8 mouse cellular contexts compared by ENCODE assay signal in genomic region chr9:67049836-67050235, GRCm38 (mm10). TPM values are rescaled to one million over a fixed set of nuclear protein-coding genes. Genes with fewer than 3 reads are reported as not detected.
DNase-seq lines count a peak whose midpoint lies in the region; ATAC-seq and TF ChIP-seq lines count a peak whose summit lies in the region.

No protein-coding gene starts in this region.

- H3K4me2 ChIP-seq in hindbrain, embryonic 11.5 days (replicated peaks; ENCODE audit: low read depth, low read length), result peak overlapping the region; percentile 93
- peak overlapping the region; percentile 74 for H3K4me2 ChIP-seq in midbrain, embryonic 11.5 days

- peaks cover 7% of the 10 kb centered on the region for H3K4me1 ChIP-seq in hindbrain, embryonic 11.5 days (replicated peaks; ENCODE audit: control insufficient read depth, insufficient read depth, low read length)
- H3K4me1 ChIP-seq in midbrain, embryonic 11.5 days (ENCODE audit: control insufficient read depth, insufficient read depth, low read length), result peaks cover 15% of the 10 kb centered on the region

- peak overlapping the region; percentile 73 for H3ac ChIP-seq in C2C12 (ENCODE audit: control insufficient read depth, insufficient read length, low read depth)

- no peaks in the 10 kb centered on the region for H3K9me3 ChIP-seq in hindbrain, embryonic 11.5 days (ENCODE audit: control insufficient read depth, low read length)
- no peaks in the 10 kb centered on the region for H3K9me3 ChIP-seq in midbrain, embryonic 11.5 days (ENCODE audit: control insufficient read depth, low read length)

- no peak for ATAC-seq in hindbrain, embryonic 11.5 days (ENCODE audit: low FRiP score)
- no peak for ATAC-seq in midbrain, embryonic 11.5 days (ENCODE audit: low FRiP score)

- H3K79me2 ChIP-seq in C2C12 (ENCODE audit: control insufficient read depth, insufficient read depth), result peaks cover 43% of the 10 kb centered on the region

- H3K27ac ChIP-seq in hindbrain, embryonic 11.5 days (ENCODE audit: low read depth, low read length), result no peak overlapping the region
- no peak overlapping the region for H3K27ac ChIP-seq in midbrain, embryonic 11.5 days (ENCODE audit: low read depth, low read length)

- peaks cover 27% of the 10 kb centered on the region for H3K36me3 ChIP-seq in C2C12 (ENCODE audit: control insufficient read depth, insufficient read depth)
- no peaks in the 10 kb centered on the region for H3K36me3 ChIP-seq in hindbrain, embryonic 11.5 days (ENCODE audit: control insufficient read depth, insufficient read depth, low read length)
- H3K36me3 ChIP-seq in midbrain, embryonic 11.5 days (ENCODE audit: control insufficient read depth, insufficient read depth, low read length), result no peaks in the 10 kb centered on the region

- TF ChIP-seq CTCF in C2C12 (IDR thresholded peaks at IDR 0.05; ENCODE audit: control insufficient read depth, insufficient read depth, insufficient read length), result no peak

- DNase-seq in embryo, embryonic 10 days (ENCODE audit: low spot score), result peak; percentile 40
- DNase-seq in embryo, embryonic 9.5 days (ENCODE audit: extremely low spot score), result no peak
- DNase-seq in hindbrain, embryonic 11.5 days (ENCODE audit: low spot score), result peak; percentile 43
- DNase-seq in midbrain, embryonic 11.5 days (ENCODE audit: low spot score, missing footprints), result peak; percentile 94
- DNase-seq in urinary bladder, adult 18-20 months (ENCODE audit: low spot score in 2 of 2), result no peak
- DNase-seq in adrenal gland, adult (ENCODE audit: inconsistent age in 2 of 2, low spot score in 1 of 2), result no peak
- DNase-seq in thymus, postnatal 14 days, result no peak

- H3K9ac ChIP-seq in hindbrain, embryonic 11.5 days (ENCODE audit: low read depth, low read length), result no peak overlapping the region; the same call in 1 of the 2 replicates
- no peak overlapping the region for H3K9ac ChIP-seq in midbrain, embryonic 11.5 days (ENCODE audit: low read length)

- 18% methylated on average over 7 of the region's 7 CpGs for WGBS in hindbrain, embryonic 11.5 days
- WGBS in midbrain, embryonic 11.5 days, result 19% methylated on average over 7 of the region's 7 CpGs

- peak overlapping the region; percentile 60 for H3K4me3 ChIP-seq in C2C12 (ENCODE audit: insufficient read depth, poor library complexity, severe bottlenecking)
- H3K4me3 ChIP-seq in hindbrain, embryonic 11.5 days (ENCODE audit: low read depth, low read length), result peak overlapping the region; percentile 51; the same call in 1 of the 2 replicates
- H3K4me3 ChIP-seq in midbrain, embryonic 11.5 days (ENCODE audit: low read depth, low read length), result peak overlapping the region; percentile 48

- H3K79me3 ChIP-seq in C2C12 (ENCODE audit: low read depth), result peaks cover 34% of the 10 kb centered on the region

- H3K27me3 ChIP-seq in C2C12 (ENCODE audit: control insufficient read depth, insufficient read depth, insufficient read length), result no peaks in the 10 kb centered on the region
- H3K27me3 ChIP-seq in hindbrain, embryonic 11.5 days (ENCODE audit: control insufficient read depth, insufficient read depth, low read length), result peaks cover 37% of the 10 kb centered on the region
- H3K27me3 ChIP-seq in midbrain, embryonic 11.5 days (ENCODE audit: control insufficient read depth, insufficient read depth, low read length), result peaks cover 33% of the 10 kb centered on the region

TF ChIP-seq in C2C12, 6 proteins besides CTCF, POLR2A, EP300 and RAD21:
- TF ChIP-seq USF1 (IDR thresholded peaks at IDR 0.05; ENCODE audit: low read depth), result no peak
- no peak for TF ChIP-seq MYOG (IDR thresholded peaks at IDR 0.05; ENCODE audit: control insufficient read depth, extremely low read depth, insufficient read length)
- TF ChIP-seq FOSL1 (IDR thresholded peaks at IDR 0.05; ENCODE audit: insufficient read depth, low read length, poor library complexity, severe bottlenecking), result no peak

RNA-seq across cellular contexts. Expression of gene Tpm1, which starts 0.6 kb away (rescaled TPM):
- polyA plus RNA-seq in C2C12 (2012; fragmentation: generic; extraction: Trizol), result 1,080 TPM
- polyA plus RNA-seq in hindbrain, embryonic 11.5 days (2014; fragmentation: Nextera tagmentation; extraction: Ambion mirVana), result 323 and 385 TPM in 2 replicates
- polyA plus RNA-seq in midbrain, embryonic 11.5 days (2014; fragmentation: Nextera tagmentation; extraction: Ambion mirVana), result 298 and 333 TPM in 2 replicates

Comparison
In these comparisons a context has a peak if more than half of its experiments do, and no peak if none do; other contexts are left out.
1. DNase-seq: peak in embryo, embryonic 10 days (single experiment), hindbrain, embryonic 11.5 days (single experiment) and midbrain, embryonic 11.5 days (single experiment); none in embryo, embryonic 9.5 days (single experiment), urinary bladder, adult 18-20 months (0 of 2), adrenal gland, adult (0 of 2) and thymus, postnatal 14 days (single experiment).
2. Peak in every context shown above with its lines, with median percentiles within 50 percentile points of each other: H3K4me3 ChIP-seq.